Mouse (Mus musculus): ENCODE measurements at regions not wholly inside any gene's neighbourhood (a gene's known extent, or its start where the extent isn't known, plus 50 kb on each side); places are given as distances from the start of the nearest gene placed in this dataset.

DNA sequence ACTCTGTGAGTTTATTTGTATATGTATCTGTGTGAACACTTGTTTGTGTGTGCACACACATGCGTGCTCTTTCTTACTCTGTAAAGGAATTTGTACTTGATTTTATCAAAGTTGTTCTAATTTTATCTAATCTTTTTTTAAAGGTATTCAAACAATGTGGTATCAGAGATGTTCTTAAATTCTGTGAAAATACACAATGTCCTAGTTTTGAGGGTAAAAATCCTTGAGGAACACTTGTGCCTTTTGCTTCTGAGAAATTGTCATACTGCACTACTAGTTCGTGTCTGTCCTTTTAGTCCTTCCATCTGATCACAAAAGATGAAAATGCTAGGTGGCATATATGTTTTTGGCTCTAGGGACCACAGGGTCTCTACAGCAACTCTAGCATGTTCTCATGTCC lies 52.9 kb upstream of the Klf6 start:
- peaks cover 15% of the 10 kb centered on the region for H3K4me1 ChIP-seq (ENCODE audit: control insufficient read depth, insufficient read depth, low read length)
- no peak for TF ChIP-seq POLR2A (IDR thresholded peaks at IDR 0.05; ENCODE audit: borderline replicate concordance, low read depth, low read length)
- no peak for TF ChIP-seq CTCF (IDR thresholded peaks at IDR 0.05; ENCODE audit: low read depth, low read length)
- no peak overlapping the region for H3K27ac ChIP-seq (ENCODE audit: insufficient read depth, low read depth, low read length)
- H3K4me3 ChIP-seq (ENCODE audit: insufficient read depth, low read length): no peak overlapping the region

Measured in bone marrow macrophage, adult 2 months (primary cell).